Mouse (Mus musculus): ENCODE results near the gene Havcr1.

Gene Havcr1

DNA sequence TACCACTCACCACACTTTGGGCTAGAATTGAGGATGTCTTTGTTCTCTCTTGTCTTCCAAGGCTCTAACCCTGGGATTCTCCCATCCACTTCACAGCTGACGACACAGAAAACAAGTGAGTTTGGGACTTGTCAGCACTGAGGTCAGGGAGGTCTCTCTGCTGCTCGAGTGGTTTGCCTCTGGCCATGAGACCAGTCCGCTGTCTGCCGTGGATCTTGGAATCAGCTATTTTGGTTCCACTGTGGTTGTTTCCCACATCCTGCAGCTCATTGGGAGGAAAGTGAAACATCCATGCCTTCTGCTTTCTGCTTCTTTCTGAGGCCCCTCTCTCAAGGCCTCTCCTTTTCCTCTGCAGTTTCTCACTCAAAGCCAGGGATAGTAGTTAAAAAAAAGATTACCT, 85.0 kb downstream of the Havcr1 start:
- DNase-seq (ENCODE audit: low spot score in 2 of 2) = no peak

Measured in urinary bladder, adult 18-20 months (tissue).